Mouse (Mus musculus) retina, adult 2 months (tissue): ENCODE results near the gene Platr17.
"Not testable (repeated sequence)": the region's sequence is repeated elsewhere in the genome, so short reads cannot be mapped to it uniquely, and the experiment has no call there.

Experiments
- DNase-seq: peaks from one replicate; pipeline ENCODE4 v3.0.0-alpha.2; 2012; ENCODE audit warnings: low read depth, low spot score

The Platr17 gene

DNA sequence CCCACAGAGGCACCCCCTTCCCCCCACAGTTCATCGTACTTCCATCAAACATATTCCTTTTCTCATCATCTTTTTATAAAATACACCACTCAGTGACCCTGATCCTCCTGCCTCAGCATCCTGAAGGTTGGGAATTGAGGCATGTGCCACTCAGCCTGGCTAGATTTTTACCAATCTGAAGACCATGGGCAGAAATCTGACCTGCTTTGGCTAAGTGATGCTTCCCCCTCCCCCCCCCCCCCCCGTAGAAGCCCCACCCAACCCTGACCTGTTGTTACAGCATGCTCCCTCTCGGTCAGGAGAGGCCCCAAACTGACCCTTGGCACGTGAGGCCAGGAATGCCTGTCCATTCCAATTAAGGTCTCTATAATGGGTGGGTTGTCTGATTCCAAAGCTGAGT, at the start of gene Platr17:
TSS of gene Platr17 (plus strand) at position 301 of the 400 bp plus-strand sequence.
- not testable (repeated sequence) for DNase-seq

DNA sequence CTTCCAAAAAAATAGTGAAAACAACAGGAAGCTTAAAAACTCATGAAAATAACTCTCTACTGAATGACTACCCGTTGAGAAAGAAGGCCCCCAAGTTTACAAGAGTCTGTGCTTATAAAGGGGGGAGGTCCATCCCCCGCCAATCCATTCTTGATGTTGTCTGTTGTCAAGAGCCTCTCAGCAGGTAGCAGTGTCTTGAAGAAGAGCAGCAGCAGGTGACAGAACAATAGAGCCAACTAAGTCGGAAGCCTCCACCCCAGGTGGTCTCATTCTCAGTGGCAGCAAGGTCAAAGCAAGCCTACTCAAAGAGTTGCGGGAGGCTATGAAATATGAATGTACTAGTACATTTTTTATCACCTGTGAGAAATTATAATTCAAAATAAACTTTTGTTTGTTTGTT, 47.1 kb upstream of the Platr17 start:
- DNase-seq: no peak

DNA sequence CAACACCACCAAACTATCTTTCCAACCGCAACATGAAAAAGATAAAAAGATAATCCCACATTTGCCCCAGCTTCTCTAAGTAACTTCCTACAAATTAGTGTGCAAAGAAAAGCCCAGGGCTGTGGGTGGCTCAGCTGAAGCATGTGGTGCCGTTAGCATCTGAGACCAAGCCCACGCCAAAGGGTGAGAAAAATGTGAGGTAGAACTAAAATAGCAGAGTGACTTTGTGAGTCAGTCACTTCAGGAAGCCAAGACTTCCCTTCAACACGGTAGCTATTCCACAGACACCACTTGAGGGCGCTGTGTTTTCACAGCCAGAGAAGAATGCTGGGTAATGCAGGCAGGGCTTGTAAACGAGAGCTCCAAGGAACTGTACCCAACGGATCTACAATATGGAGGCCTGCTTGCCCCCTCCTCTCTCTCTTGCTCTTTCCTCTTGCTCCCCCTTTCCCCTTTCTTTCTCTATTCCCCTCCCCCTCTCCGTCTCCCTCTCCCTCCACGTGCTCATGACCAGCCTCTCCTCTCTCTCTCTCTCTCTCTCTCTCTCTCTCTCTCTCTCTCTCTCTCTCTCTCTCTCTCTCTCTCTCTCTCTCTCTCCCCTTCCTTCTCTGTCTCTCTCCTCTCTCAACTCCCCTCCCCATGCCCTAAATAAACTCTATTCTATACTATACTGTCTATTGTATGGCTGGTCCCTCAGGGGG, 39.5 kb upstream of the Platr17 start:
- no peak for DNase-seq

DNA sequence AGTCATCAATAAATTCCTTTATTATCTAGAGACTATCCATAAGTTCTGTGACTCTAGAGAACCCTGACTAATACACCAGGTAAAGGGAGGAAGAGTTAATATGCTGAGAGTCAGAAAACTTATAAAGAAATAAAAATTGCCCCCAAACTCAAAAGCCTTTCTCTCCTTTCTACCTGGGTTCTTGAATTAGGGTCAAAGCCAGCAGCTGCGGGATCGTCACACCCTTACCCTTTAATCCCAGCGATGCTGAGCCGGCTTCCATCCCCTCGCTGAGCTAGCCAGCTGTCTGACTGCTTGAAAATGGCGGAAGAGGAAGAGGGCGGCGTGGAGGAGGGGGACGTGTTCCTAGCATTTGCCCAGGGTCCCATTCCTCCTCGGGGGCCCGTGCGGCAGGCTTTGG, 31.4 kb upstream of the Platr17 start, which contains the start of gene Gm7029:
TSS of gene Gm7029 (plus strand) at position 301 of the 400 bp plus-strand sequence.
- not testable (repeated sequence) for DNase-seq

DNA sequence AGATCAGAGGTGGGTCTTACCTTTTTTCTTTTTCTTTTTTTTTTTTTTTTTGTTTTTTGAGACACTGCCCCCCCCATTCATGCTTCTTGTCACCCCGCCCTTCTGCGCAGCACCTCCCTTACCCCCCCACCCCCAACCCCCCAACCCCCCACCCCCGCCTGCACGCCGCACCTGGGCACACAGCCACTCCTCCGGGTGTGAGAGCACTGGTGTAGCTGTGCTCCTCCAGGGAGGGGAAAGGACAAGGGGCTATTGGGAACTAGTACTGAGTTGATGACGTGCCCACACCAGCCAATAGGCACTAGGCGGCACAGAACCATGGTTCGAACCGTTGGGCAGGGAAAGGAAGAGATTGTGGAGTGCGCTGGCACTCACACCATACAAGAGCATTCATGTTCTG, 30.5 kb upstream of the Platr17 start:
- DNase-seq: no peak

DNA sequence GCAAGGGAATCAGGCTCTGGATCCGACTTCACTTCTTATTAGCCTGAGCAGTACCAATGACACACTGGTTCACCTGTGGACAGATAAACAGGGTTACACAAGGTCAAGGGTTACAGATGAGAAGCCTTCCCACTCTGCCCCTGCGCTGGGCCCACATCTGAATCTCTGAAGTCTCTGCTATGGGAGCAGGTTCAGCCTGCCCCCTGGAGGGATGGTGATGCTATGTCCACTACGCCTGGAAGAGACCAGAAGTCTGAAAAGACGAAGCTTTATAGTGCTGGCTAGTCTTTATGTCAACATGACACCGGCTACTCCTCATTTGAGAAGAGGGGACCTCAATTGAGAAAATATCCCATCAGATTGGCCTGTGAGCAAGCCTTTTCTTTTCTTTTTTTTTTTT, 29.1 kb upstream of the Platr17 start:
- not testable (repeated sequence) for DNase-seq

DNA sequence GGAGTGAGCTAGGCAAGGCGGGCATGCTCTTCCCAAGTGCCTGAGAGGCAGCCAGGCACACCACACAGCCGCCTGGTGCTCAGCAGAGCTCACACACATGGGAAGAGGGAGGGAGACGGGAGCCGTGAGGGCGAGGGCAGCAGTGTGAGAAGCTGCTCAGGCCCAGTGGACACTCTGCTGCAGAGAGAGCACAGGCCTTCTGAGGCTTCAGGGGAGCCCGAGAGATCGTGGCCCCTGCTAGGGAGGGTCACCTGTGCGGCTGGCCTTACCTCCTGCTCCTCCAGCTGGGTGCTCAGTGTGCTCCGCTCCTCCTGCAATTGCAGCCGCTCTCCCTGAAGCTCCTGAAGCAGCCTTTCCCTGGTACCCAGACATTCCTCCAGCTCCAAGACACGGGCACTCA, 20.6 kb upstream of the Platr17 start:
- DNase-seq: not testable (repeated sequence)

DNA sequence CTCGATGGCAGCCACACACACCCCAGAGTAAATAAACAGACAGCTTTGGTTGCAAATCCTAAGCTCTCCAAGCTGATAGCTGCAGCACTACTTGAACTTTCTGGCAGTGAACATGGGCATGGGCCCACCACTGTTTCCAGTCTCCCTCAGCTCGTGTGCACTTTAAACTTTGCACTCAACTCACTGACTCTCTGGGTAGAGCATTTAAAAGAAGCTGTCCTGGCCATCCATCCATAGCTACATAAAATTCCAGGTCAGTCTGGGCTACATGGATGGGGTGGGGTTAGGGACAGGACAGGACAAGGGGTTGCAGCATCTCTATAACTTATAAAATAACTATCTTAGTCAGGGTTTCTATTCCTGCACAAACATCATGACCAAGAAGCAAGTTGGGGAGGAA, 17.1 kb upstream of the Platr17 start:
- DNase-seq: not testable (repeated sequence)

DNA sequence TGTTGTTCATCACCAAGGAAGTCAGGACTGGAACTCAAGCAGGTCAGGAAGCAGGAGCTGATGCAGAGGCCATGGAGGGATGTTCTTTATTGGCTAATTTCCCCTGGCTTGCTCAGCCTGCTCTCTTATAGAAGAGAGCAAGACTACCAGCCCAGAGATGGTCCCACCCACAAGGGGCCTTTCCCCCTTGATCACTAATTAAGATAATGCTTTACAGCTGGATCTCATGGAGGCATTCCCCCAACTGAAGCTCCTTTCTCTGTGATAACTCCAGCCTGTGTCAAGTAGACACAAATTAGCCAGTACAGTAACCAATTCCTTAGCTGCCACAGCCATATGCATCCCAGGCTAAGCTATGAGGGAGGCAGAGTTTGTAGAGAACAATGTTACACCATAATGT, 16.7 kb upstream of the Platr17 start:
- DNase-seq: not testable (repeated sequence)

DNA sequence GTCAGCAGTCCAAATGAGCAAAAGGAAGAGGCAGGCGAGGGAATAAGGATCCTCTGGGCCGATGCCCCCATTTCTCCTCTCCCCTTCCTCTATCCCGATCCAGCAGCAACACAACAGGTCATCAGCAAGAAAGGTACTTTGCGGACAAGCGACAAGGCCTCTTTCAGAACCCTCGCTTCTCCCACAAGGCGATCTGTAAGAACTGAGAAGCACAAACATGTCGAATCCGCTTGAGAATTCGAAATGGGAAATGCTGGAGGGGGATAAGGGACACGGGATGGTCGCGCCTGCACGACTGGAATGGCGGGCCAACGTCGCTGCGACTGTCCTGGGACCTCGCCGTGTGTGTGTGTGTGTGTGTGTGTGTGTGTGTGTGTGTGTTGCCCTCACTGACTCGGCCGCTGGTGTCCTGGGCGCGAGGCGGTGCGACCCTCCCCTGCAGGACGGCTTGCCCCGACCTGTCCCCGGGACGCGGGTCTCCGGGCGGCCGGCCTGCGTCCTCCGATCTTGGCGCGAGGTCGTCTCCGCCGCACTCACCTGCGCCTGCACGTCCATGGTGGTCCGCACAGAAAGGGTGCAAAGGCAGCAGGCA, 14.9 kb upstream of the Platr17 start:
- not testable (repeated sequence) for DNase-seq

DNA sequence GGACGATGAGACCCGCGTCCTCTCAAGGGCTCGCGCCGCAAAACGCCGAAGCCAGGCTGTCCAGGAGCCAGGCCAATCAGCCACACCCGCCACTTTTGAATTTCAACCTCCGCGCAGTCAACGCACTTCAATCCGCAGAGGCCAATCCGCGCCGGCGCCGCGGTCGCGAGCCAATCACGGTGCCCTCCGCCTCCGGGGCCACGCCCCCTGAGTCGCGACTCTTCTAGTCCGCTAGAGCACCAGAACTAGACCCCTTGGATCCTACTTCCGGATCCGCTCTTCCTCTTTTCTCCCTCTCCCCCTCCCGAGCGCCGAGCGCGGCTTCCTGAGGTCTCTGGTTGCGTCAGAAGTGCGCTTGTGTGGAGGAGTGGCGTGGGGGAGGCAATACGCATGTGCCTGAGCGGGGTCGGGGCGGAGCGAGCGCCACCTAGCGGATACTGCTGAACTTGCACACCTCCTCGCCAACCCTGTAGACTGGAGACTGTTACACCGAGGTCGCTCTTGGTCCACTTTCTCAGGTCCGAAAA, 14.3 kb upstream of the Platr17 start, which contains the start of gene Kifc1:
TSS of gene Kifc1 (minus strand) at position 129 of the 527 bp plus-strand sequence.
- DNase-seq: peak; percentile 99

DNA sequence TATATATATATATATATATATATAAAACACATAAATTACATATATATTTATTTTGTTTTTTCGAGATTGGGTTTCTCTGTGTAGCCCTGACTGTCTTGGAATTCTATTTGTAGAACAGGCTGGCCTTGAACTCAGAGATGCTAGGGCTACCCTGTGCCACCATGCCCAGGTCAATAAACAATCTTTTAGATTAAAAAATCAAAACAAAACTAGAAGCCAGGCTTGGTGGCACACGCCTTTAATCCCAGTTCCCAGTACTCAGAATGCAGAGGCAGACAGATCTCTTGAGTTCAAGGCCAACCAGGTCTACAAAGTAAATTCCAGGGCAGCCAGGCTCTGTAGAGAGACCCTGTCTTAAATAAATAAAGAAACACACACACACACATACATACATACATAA, 13.6 kb upstream of the Platr17 start:
- no peak for DNase-seq

DNA sequence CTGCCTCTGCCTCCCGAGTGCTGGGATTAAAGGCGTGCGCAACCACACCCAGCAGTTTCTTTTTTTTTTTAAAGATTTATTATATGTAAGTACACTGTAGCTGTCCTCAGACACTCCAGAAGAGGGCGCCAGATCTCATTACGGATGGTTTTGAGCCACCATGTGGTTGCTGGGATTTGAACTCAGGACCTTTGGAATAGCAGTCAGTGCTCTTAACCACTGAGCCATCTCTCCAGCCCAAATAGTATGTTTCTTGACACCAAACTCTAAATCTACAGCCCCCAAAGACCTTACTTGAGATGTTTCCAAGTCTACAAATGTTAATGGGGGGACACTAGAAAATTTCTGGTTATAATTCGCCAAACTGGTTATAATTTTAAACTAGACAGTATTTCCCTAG, 13.0 kb upstream of the Platr17 start:
- DNase-seq: not testable (repeated sequence)

DNA sequence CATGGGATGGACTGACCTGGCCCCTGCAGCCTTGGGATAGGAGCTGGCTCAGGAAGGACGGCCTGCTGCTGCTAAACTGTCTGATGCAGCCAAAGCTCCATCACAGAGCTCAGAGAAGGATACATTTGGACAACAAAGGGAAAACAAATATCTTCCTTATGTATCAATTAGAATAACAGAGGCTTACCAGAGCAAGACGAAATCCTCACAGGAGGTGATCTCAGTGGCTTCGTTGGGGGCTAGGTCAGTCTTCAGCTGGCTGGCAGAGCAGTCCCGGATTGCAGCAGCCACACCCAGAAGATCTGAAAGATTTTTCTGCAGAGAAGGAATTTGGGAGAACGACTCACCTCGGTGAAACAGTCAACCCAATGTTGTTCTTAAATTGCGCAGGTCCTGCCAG, 12.5 kb upstream of the Platr17 start:
- no peak for DNase-seq

DNA sequence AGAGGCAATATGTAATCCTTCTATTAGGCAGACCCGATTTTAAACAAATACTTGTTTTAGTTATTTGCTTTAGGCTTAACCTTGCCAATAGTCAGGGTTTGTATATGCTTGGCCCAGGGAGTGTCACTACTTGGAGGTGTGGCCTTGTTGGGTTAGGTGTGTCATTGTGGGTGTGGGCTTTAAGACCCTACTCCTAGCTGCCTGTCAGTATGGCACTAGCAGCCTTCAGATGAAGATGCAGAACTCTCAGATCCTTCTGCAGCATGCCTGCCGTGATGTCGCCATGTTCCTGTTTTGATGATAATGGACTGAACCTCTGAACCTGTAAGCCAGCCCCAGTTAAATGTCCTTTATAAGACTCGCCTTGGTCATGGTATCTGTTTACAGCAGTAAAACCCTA, 11.9 kb upstream of the Platr17 start:
- DNase-seq: not testable (repeated sequence)

DNA sequence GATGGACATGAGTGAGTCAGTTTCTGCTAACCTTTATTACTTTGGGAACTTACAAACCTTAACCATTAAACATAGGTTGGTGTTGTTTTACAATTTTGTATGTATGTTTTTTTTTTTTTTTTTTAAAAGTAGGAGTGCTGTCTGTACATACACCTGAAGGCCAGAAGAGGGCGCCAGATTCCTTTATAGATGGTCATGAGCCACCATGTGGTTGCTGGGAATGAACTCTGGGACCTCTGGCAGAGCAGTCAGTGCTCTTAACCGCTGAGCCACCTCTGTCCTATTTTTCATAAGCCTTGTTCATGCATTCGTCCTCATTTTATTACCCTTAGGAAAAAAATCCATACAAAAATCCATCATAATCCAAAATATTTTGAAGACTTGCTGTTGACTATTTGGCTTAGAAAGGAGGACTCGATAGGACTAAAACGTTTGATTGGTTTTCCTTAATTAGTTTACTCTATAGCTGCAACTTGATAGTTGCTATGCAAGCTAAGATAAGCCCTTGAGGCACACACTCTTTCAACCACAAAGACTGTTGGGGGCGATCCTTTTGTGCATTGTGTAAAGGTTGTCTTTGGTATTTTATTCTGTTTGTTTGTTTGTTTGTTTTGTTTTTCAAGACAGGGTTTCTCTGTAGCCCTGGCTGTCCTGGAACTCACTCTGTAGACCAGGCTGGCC, 7.7 kb upstream of the Platr17 start:
- DNase-seq: no peak

DNA sequence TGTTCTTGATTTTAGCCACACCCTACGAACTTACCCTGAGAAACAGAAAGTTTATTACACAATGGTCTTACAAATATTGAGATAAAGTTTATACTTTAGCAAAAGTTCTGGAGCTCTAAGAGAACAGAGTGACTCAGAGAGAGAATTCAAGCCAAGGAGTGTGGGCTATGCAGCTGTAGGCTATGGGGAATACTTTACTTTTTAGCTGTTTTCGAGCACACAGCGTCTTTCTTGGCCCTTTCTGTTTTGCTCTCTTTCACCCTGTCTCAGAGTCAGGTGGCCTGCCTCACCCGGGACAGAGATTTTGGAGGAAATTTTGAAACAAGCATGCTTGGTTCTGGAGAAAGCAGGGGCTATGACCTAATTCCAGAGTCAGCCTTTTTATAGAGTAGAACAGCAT, 6.7 kb upstream of the Platr17 start:
- DNase-seq: not testable (repeated sequence)

DNA sequence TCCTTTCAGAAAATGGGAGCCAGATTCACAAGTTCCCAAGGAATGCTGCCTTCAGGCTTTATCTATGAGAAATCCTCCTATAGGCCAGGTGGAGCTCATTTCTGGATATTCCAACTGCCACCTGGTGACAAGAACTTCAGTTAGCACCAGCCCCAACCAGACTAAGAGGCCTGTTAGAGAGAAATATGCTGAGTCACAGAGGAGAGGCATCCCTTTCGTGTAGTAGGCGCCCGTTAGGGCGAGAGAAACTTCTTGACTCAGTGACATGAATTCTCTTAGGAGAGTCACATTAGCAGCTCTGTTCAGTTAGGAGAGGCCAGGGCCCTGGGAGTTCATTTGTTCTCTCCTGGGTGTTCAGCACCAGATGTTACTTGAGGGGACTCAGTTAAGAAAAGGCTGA, 5.3 kb upstream of the Platr17 start:
- DNase-seq: no peak

DNA sequence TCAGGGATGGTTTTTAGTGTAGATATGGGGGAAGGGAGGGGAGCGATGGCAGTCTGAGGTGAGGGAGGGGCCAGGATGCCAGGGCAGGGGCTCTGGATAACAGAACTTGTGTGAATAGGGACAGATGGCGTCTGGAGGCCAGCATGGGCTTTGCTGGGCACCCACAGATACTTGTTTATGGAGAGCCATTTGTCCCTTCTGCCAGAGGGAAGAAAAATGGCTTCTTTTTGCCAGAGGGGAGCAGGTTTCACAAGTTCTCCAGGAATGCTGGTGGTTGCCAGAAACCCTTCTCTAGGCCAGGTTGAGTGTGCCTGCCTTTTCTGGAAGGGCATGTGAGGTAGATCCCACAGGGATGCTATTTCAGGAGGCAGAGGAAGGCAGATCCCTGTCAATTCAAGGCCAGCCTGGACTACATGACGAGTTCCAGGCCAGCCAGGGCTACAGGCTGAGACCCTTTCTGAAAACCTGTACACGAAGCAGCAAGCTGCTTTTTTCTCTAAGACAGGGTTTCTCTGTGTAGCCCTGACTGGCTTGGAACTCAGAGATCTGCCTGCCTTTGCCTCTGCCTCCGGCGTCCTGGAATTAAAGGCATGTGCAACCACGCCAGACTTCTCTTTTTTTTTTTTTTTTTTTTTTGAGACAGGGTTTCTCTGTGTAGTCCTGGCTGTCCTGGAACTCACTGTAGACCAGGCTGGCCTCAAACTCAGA, 4.5 kb upstream of the Platr17 start:
- DNase-seq: no peak

DNA sequence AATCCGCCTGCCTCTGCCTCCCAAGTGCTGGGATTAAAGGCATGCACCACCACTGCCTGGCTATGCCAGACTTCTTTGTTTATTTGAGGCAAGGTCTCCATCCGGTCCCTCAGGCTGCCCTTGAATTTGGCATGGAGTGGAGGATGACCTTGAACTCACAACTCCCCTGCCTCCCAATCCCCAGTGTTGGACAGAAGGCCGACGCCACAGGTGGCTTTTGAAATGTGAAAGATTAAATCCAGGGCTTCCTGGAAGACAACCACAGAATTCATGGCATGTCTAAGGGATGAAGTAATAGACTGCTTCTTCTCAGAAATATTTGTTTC, 4.0 kb upstream of the Platr17 start:
- DNase-seq: no peak

DNA sequence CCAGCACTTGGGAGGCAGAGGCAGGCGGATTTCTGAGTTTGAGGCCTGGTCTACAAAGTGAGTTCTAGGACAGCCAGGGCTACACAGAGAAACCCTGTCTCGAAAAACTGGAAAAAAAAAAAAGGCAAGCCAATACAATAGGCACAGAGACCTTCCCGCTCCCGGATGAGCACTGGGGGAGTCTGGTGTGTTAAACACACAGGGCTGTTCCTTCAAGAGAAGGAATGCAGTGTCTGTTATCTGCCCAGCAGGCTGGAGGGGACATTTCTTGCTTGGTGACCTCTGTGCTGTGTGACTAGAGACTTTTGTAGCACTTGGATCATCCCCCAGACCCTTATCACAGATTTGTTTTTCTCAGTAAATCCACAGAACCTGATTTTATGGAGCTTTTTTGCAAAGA, 3.3 kb upstream of the Platr17 start:
- no peak for DNase-seq

DNA sequence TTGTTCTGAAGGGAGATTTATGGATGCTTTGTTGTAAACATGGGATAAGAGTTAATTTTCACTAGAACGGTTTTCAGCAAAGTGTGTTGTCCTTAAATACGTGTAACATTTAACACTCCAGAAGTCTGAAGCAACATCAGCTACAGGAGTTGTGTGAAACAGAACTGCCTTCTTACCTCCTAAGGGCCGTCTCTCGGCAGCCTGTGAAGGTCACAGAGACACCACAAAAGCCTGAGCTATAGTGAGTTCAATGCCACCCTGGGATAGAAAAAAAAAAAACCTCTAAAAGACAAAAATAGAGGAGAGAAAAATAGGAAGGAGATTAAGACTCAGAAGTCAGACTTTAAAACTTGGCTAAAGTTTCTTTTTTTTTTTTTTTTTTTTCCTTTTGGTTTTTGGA, 2.9 kb upstream of the Platr17 start:
- no peak for DNase-seq
